Mouse (Mus musculus): ENCODE results near the gene Sh3bp5.

The Sh3bp5 gene

GRCm38 (mm10) chr14:31393936-31394630 lies 41.8 kb downstream of the Sh3bp5 start:
- DNase-seq (ENCODE audit: low read depth, low spot score) = no peak

GRCm38 (mm10) chr14:31393546-31393890 lies 42.4 kb downstream of the Sh3bp5 start:
- no peak for DNase-seq (ENCODE audit: low read depth, low spot score)

- DNase-seq (ENCODE audit: low read depth, low spot score) = no peak
Measured at GRCm38 (mm10) chr14:31392873-31393545, 42.9 kb downstream of the Sh3bp5 start.

- no peak for DNase-seq (ENCODE audit: low read depth, low spot score)
Measured at GRCm38 (mm10) chr14:31392300-31392699, 43.6 kb downstream of the Sh3bp5 start.

GRCm38 (mm10) chr14:31389421-31390147 lies 46.3 kb downstream of the Sh3bp5 start:
- no peak for DNase-seq (ENCODE audit: low read depth, low spot score)

- DNase-seq (ENCODE audit: low read depth, low spot score) = no peak
Measured at GRCm38 (mm10) chr14:31388086-31388872, 47.6 kb downstream of the Sh3bp5 start.

- no peak for DNase-seq (ENCODE audit: low read depth, low spot score)
Measured at GRCm38 (mm10) chr14:31387301-31387981, 48.4 kb downstream of the Sh3bp5 start.

GRCm38 (mm10) chr14:31385977-31386697 lies 49.7 kb downstream of the Sh3bp5 start:
- DNase-seq (ENCODE audit: low read depth, low spot score) = no peak

- DNase-seq (ENCODE audit: low read depth, low spot score) = no peak
Measured at GRCm38 (mm10) chr14:31385406-31385805, 50.5 kb downstream of the Sh3bp5 start.

GRCm38 (mm10) chr14:31384366-31385323 lies 51.2 kb downstream of the Sh3bp5 start:
- no peak for DNase-seq (ENCODE audit: low read depth, low spot score)

GRCm38 (mm10) chr14:31383470-31384050 lies 52.3 kb downstream of the Sh3bp5 start:
- DNase-seq (ENCODE audit: low read depth, low spot score) = no peak

GRCm38 (mm10) chr14:31382276-31382675 lies 53.6 kb downstream of the Sh3bp5 start:
- DNase-seq (ENCODE audit: low read depth, low spot score) = no peak

GRCm38 (mm10) chr14:31376331-31376730 lies 59.5 kb downstream of the Sh3bp5 start:
- no peak for DNase-seq (ENCODE audit: low read depth, low spot score)

GRCm38 (mm10) chr14:31374390-31374789 lies 61.5 kb downstream of the Sh3bp5 start:
- DNase-seq (ENCODE audit: low read depth, low spot score) = no peak

GRCm38 (mm10) chr14:31369377-31369776 lies 66.5 kb downstream of the Sh3bp5 start:
- no peak for DNase-seq (ENCODE audit: low read depth, low spot score)

- no peak for DNase-seq (ENCODE audit: low read depth, low spot score)
Measured at GRCm38 (mm10) chr14:31367951-31368350, 67.9 kb downstream of the Sh3bp5 start.

- peak; percentile 38 for DNase-seq (ENCODE audit: low read depth, low spot score)
Measured at GRCm38 (mm10) chr14:31365350-31365749, 70.5 kb downstream of the Sh3bp5 start.

GRCm38 (mm10) chr14:31364589-31364988 lies 71.3 kb downstream of the Sh3bp5 start:
- no peak for DNase-seq (ENCODE audit: low read depth, low spot score)

GRCm38 (mm10) chr14:31362236-31362635 lies 73.6 kb downstream of the Sh3bp5 start:
- DNase-seq (ENCODE audit: low read depth, low spot score) = no peak
